In the genomic region with DNA sequence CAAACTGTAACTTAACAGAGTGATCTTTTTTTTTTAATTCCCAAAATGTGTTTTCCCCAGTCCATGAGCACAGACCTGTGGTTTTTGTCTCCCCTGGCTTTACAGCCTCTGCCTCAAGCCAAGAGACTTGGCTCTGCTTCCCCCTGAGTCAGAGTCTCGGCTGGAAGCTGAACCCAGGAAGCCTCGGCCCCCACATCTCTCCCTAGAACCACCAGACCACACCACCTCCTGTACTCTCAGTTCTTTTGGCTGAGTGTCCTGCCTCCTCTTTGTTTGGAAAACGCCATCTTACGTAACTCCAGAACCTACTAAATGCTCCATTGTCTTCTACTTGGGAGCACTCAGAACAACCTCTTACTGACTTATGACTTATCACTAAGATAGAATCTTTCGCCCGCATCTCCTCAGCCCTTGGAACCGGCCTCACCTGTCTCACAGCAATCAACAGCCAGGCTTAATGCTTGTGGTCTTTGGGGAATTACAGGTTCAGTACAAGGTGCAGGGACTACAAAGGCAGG, we compare ENCODE assay signal across 8 mouse cellular contexts. TPM values are rescaled to one million over a fixed set of nuclear protein-coding genes. Genes with fewer than 3 reads are reported as not detected.
DNase-seq lines count a peak whose midpoint lies in the region; ATAC-seq lines count a peak whose summit lies in the region.

No protein-coding gene starts in this region.

- no peak overlapping the region for H3K4me2 ChIP-seq in heart, embryonic 16.5 days (ENCODE audit: low read depth, low read length)

- peaks cover 43% of the 10 kb centered on the region for H3K4me1 ChIP-seq in heart, embryonic 16.5 days (ENCODE audit: control insufficient read depth, insufficient read depth, low read length)

- H3K27me3 ChIP-seq in heart, embryonic 16.5 days (ENCODE audit: control insufficient read depth, insufficient read depth, low read length): no peaks in the 10 kb centered on the region

- no peaks in the 10 kb centered on the region for H3K36me3 ChIP-seq in heart, embryonic 16.5 days (ENCODE audit: control insufficient read depth, insufficient read depth)

- no peak overlapping the region for H3K4me3 ChIP-seq in heart, embryonic 16.5 days (ENCODE audit: low read length)

- peak; percentile 38 for ATAC-seq in heart, embryonic 16.5 days (replicated peaks; ENCODE audit: extremely low read depth, insufficient read depth, low FRiP score)

- DNase-seq in left cerebral cortex, postnatal 36 days (ENCODE audit: low spot score in 2 of 2): peak; percentile 16 to 30
- DNase-seq in left cerebral cortex, postnatal 4 days: no peak
- DNase-seq in cerebellum, adult 9-10 months: peak; percentile 46
- DNase-seq in lung, postnatal 4 days: peak; percentile 25 to 38
- DNase-seq in neural tube, embryonic 10.5 days (ENCODE audit: extremely low spot score, low spot score): no peak
- DNase-seq in retina, embryonic 14.5 days (ENCODE audit: low spot score): no peak
- DNase-seq in thymus, adult 18-20 months: no peak

- 45% methylated on average over 7 of the region's 7 CpGs for WGBS in heart, embryonic 16.5 days

- intact Hi-C loops in left cerebral cortex, postnatal 36 days (cut with DNase I): no loop called here
- intact Hi-C loops in left cerebral cortex, postnatal 4 days (cut with DNase I): no loop called here

- H3K9ac ChIP-seq in heart, embryonic 16.5 days (ENCODE audit: low read length): no peak overlapping the region; the same call in 1 of the 2 replicates

- H3K27ac ChIP-seq in heart, embryonic 16.5 days (ENCODE audit: low read length): peak overlapping the region; percentile 56

- no peaks in the 10 kb centered on the region for H3K9me3 ChIP-seq in heart, embryonic 16.5 days (replicated peaks; ENCODE audit: control insufficient read depth, low read length)

RNA-seq across cellular contexts. Expression of gene Sspn, which starts 36.9 kb away (rescaled TPM):
- 1 to 10 TPM; 4.2 TPM for total RNA-seq in left cerebral cortex, postnatal 36 days (2021)
- total RNA-seq in left cerebral cortex, postnatal 4 days (2021): 1 to 10 TPM; 3.3 to 4.0 TPM
- 78.7 and 79.6 TPM in 2 replicates for polyA plus RNA-seq in heart, embryonic 16.5 days (2015; fragmentation: Nextera tagmentation; extraction: Ambion mirVana)

Comparison
In these comparisons a context has a peak if more than half of its experiments do, and no peak if none do; other contexts are left out.
1. DNase-seq: peak in left cerebral cortex, postnatal 36 days (2 of 2), cerebellum, adult 9-10 months (single experiment) and lung, postnatal 4 days (2 of 2); none in left cerebral cortex, postnatal 4 days (single experiment), neural tube, embryonic 10.5 days (single experiment), retina, embryonic 14.5 days (single experiment) and thymus, adult 18-20 months (0 of 2).